Mouse (Mus musculus) kidney, embryonic 15.5 days (tissue): ENCODE data around the gene Actrt2. TPM values are rescaled to one million over a fixed set of nuclear protein-coding genes. Genes with fewer than 3 reads are reported as not detected.

Experiments
- ATAC-seq: fragments of 200-750 bp; cut with Nextera tagmentation; replicated peaks from 2 replicates; pipeline ENCODE4 v1.8.0; 2017; ENCODE audit warnings: moderate TSS enrichment; ENCODE audit not compliant: low FRiP score
- H3K27ac ChIP-seq: fragments of 300-500 bp; sonication (generic); 2 replicates; pipeline ENCODE4 v1.5.1; 2015; ENCODE audit warnings: mild to moderate bottlenecking, inconsistent platforms
- H3K27me3 ChIP-seq: fragments of 300-500 bp; sonication (generic); 2 replicates; pipeline ENCODE4 v1.6.1; 2015; ENCODE audit warnings: inconsistent platforms
- H3K36me3 ChIP-seq: fragments of 300-500 bp; sonication (generic); 2 replicates; pipeline ENCODE4 v1.6.1; 2015; ENCODE audit warnings: inconsistent platforms
- H3K4me1 ChIP-seq: fragments of 300-500 bp; sonication (generic); 2 replicates; pipeline ENCODE4 v1.6.1; 2015; ENCODE audit warnings: inconsistent platforms
- H3K4me2 ChIP-seq: fragments of 300-500 bp; sonication (generic); 2 replicates; pipeline ENCODE4 v1.6.1; 2015; ENCODE audit warnings: moderate library complexity, mild to moderate bottlenecking, inconsistent platforms
- H3K4me3 ChIP-seq: fragments of 300-500 bp; sonication (generic); replicated peaks from 2 replicates; pipeline ENCODE4 v1.5.1; 2015; ENCODE audit warnings: mild to moderate bottlenecking, inconsistent platforms
- H3K9ac ChIP-seq: fragments of 300-500 bp; sonication (generic); 2 replicates; pipeline ENCODE4 v1.6.1; 2015; ENCODE audit warnings: mild to moderate bottlenecking, inconsistent platforms
- H3K9me3 ChIP-seq: fragments of 300-500 bp; sonication (generic); replicated peaks from 2 replicates; pipeline ENCODE4 v1.6.1; 2016; ENCODE audit warnings: inconsistent platforms
- WGBS: fragments of 180-500 bp; shearing (Covaris S2); methylation state at CpG from one replicate; pipeline ENCODE4 v1.1.7; 2015; ENCODE audit warnings: mixed read lengths; 5-methylcytosine and 5-hydroxymethylcytosine counted together
- polyA plus RNA-seq: library from polyadenylated mRNA; unstranded; fragments of >200 nt; fragmentation: Nextera tagmentation; extraction: Ambion mirVana; gene quantifications from 2 replicates; pipeline ENCODE4 v1.2.1, GENCODE M21; 2015

Actrt2 gene
- polyA plus RNA-seq, 1 experiment from 2014 or later = not detected

- Histone ChIP-seq H3K4me2 (no peak overlapping the region), H3K9me3 (peaks cover 10% of the 10 kb centered on the region), H3K4me1 (peaks cover 10% of the 10 kb centered on the region), H3K36me3 (no peaks in the 10 kb centered on the region), H3K27ac (no peak overlapping the region), H3K27me3 (peaks cover 82% of the 10 kb centered on the region), H3K4me3 (no peak overlapping the region), H3K9ac (no peak overlapping the region)
- no peak for ATAC-seq
- WGBS = 79% methylated on average over 19 of the region's 19 CpGs
Measured at GRCm38 (mm10) chr4:154649083-154649747, 18.5 kb downstream of the Actrt2 start.

- peaks cover 19% of the 10 kb centered on the region for H3K4me1 ChIP-seq
- no peak overlapping the region for H3K4me3 ChIP-seq
- 0 out of 2 replicates have a peak, but pooled peaks have one; percentile 29 for ATAC-seq
- H3K9me3 ChIP-seq = peaks cover 9% of the 10 kb centered on the region
- H3K36me3 ChIP-seq = no peaks in the 10 kb centered on the region
- peak overlapping the region; percentile 20; the same call in 1 of the 2 replicates for H3K27ac ChIP-seq
- peaks cover 96% of the 10 kb centered on the region for H3K27me3 ChIP-seq
- H3K9ac ChIP-seq = no peak overlapping the region
- 2% methylated on average over 6 of the region's 6 CpGs for WGBS
- no peak overlapping the region for H3K4me2 ChIP-seq
Measured at GRCm38 (mm10) chr4:154642496-154642895, 25.2 kb downstream of the Actrt2 start.

- Histone ChIP-seq H3K27me3 (peaks cover 96% of the 10 kb centered on the region), H3K9me3 (no peaks in the 10 kb centered on the region), H3K36me3 (no peaks in the 10 kb centered on the region), H3K4me2 (peak overlapping the region; percentile 93), H3K4me1 (peaks cover 29% of the 10 kb centered on the region), H3K4me3 (0 out of 2 replicates have a peak overlapping the region, but pooled peaks have one; percentile 11), H3K27ac (peak overlapping the region; percentile 20; the same call in 1 of the 2 replicates), H3K9ac (no peak overlapping the region)
- no peak for ATAC-seq
- WGBS = 3% methylated on average over 32 of the region's 32 CpGs
Measured at GRCm38 (mm10) chr4:154641296-154642110, 26.2 kb downstream of the Actrt2 start.

GRCm38 (mm10) chr4:154640443-154641295 is 27.0 kb downstream of the Actrt2 start:
- WGBS = 4% methylated on average over 20 of the region's 20 CpGs
- Histone ChIP-seq H3K4me1 (peaks cover 36% of the 10 kb centered on the region), H3K9me3 (no peaks in the 10 kb centered on the region), H3K4me2 (peak overlapping the region; percentile 93), H3K4me3 (peak overlapping the region; percentile 14; the same call in 1 of the 2 replicates), H3K27ac (no peak overlapping the region; the same call in none of the 2 replicates), H3K9ac (0 out of 2 replicates have a peak overlapping the region, but pooled peaks have one; percentile 11), H3K36me3 (no peaks in the 10 kb centered on the region), H3K27me3 (peaks cover 95% of the 10 kb centered on the region)
- no peak for ATAC-seq

GRCm38 (mm10) chr4:154639591-154640442 is 27.9 kb downstream of the Actrt2 start:
- 0 out of 2 replicates have a peak overlapping the region, but pooled peaks have one; percentile 62 for H3K9ac ChIP-seq
- H3K27me3 ChIP-seq = peaks cover 96% of the 10 kb centered on the region
- H3K4me2 ChIP-seq = peak overlapping the region; percentile 93
- peak overlapping the region; percentile 64 for H3K4me3 ChIP-seq
- 9% methylated on average over 13 of the region's 13 CpGs for WGBS
- no peak for ATAC-seq
- H3K36me3 ChIP-seq = no peaks in the 10 kb centered on the region
- peaks cover 44% of the 10 kb centered on the region for H3K4me1 ChIP-seq
- H3K27ac ChIP-seq = peak overlapping the region; percentile 56
- H3K9me3 ChIP-seq = no peaks in the 10 kb centered on the region

- peak overlapping the region; percentile 93 for H3K4me2 ChIP-seq
- no peak for ATAC-seq
- 0 out of 2 replicates have a peak overlapping the region, but pooled peaks have one; percentile 62 for H3K9ac ChIP-seq
- H3K27me3 ChIP-seq = peaks cover 98% of the 10 kb centered on the region
- H3K36me3 ChIP-seq = no peaks in the 10 kb centered on the region
- H3K4me1 ChIP-seq = peaks cover 47% of the 10 kb centered on the region
- H3K27ac ChIP-seq = peak overlapping the region; percentile 56
- 2% methylated on average over 7 of the region's 7 CpGs for WGBS
- H3K9me3 ChIP-seq = no peaks in the 10 kb centered on the region
- H3K4me3 ChIP-seq = peak overlapping the region; percentile 64
Measured at GRCm38 (mm10) chr4:154639126-154639525, 28.5 kb downstream of the Actrt2 start.

- Histone ChIP-seq H3K9ac (peak overlapping the region; percentile 62), H3K4me1 (peaks cover 47% of the 10 kb centered on the region), H3K27me3 (peaks cover 98% of the 10 kb centered on the region), H3K4me2 (peak overlapping the region; percentile 93), H3K36me3 (no peaks in the 10 kb centered on the region), H3K9me3 (no peaks in the 10 kb centered on the region), H3K27ac (peak overlapping the region; percentile 94), H3K4me3 (peak overlapping the region; percentile 64)
- no peak for ATAC-seq
- WGBS = 6% methylated on average over 15 of the region's 15 CpGs
Measured at GRCm38 (mm10) chr4:154638320-154638886, 29.3 kb downstream of the Actrt2 start.

- Histone ChIP-seq H3K4me1 (peaks cover 47% of the 10 kb centered on the region), H3K27me3 (peaks cover 98% of the 10 kb centered on the region), H3K36me3 (no peaks in the 10 kb centered on the region), H3K4me2 (peak overlapping the region; percentile 93), H3K9ac (peak overlapping the region; percentile 62), H3K9me3 (no peaks in the 10 kb centered on the region), H3K27ac (peak overlapping the region; percentile 94), H3K4me3 (peak overlapping the region; percentile 64)
- under 1% methylated on average over 65 of the region's 73 CpGs for WGBS
- ATAC-seq = no peak
Measured at GRCm38 (mm10) chr4:154637468-154638319, 30.0 kb downstream of the Actrt2 start.

- peak within 1 kb of the TSS; percentile 94 for H3K27ac ChIP-seq
- under 1% methylated on average over 47 of the region's 47 CpGs for WGBS
- H3K27me3 ChIP-seq = peaks cover 98% of the 10 kb centered on the region
- ATAC-seq = peak; percentile 41; the same call in 1 of the 2 replicates
- no peaks in the 10 kb centered on the region for H3K36me3 ChIP-seq
- H3K9me3 ChIP-seq = no peaks in the 10 kb centered on the region
- H3K4me3 ChIP-seq = peak within 1 kb of the TSS; percentile 64
- H3K4me1 ChIP-seq = peaks cover 38% of the 10 kb centered on the region
- peak within 1 kb of the TSS; percentile 62 for H3K9ac ChIP-seq
- H3K4me2 ChIP-seq = peak within 1 kb of the TSS; percentile 93
Measured at GRCm38 (mm10) chr4:154636721-154637311, 30.9 kb downstream of the Actrt2 start, which contains the start of gene Prdm16. TSS of gene Prdm16 (minus strand) at chr4:154636873.
